Mouse (Mus musculus) ovary, postnatal 36 days (tissue): ENCODE measurements around the gene Vmn1r54.
"Not testable (repeated sequence)": the region's sequence is repeated elsewhere in the genome, so short reads cannot be mapped to it uniquely, and the experiment has no call there.

Source experiments
- DNase-seq: peaks from one replicate; pipeline ENCODE4 v3.0.0; 2022; ENCODE audit warnings: low spot score, mixed read lengths

The Vmn1r54 gene

GRCm38 (mm10) chr6:90246000-90246399 lies at the start of gene Vmn1r54:
Gene Vmn1r54, plus strand, starts transcription at chr6:90246300.
- DNase-seq, result no peak

DNA sequence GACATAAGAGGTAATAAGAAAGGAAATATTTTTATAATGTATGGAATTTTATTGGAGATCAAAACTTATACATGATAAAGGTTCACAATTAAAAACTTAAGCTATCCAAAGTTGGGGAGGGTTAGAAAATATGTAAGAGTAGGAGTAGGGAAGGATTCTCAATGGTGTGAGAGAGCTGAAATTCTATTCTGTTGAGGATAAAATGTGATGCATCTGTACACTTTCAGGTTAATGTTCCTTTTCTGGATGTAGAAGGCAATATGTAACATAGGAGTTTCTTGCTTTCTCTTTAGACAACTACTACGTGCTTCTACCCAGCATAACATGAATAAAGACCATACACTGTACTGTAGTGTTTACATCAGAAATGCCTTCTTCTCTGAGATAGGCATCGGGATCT lies 43.6 kb upstream of the Vmn1r54 start, which contains the start of gene V1ra8:
TSS of gene V1ra8 (plus strand) at position 301 of the 400 bp plus-strand sequence.
- not testable (repeated sequence) for DNase-seq

DNA sequence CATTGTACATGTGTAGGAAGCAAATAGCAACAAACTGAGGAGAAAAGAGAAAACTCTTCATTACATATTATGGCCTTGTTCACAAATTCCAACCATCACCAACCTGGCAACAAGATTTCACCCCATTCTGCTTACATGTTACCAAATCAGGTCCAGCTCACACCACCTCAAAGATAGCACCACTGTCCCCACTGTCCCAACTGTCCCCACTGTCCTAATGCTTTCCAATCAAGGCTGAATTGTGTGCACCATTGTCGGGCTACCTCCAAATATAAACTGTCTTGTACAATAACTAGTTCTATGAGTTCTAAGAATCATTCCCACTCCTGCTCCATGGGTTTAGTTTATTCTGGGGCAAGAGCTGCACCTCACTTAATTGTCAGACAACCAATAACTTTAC lies 21.8 kb upstream of the Vmn1r54 start, which contains the start of gene Vmn1r53:
TSS of gene Vmn1r53 (minus strand) at position 101 of the 400 bp plus-strand sequence.
- no peak for DNase-seq

DNA sequence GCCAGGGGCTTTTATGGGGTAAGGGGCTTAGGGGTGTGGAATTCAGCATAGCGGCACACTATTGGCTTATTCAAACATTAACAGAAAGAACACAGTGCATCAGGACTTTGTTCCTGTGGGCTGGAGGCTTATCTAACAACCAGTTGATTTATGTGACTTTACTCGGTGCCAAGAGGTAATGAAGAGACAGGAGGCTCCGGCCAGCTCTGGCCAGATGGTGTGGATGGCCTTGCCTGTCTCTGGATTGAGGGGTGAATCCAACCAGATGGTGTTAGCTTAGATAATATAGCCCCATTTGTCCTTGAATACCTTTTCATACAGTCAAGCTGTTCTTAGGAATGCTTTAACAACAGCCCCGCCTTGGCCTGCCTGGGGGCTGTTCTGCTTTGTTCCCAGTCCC lies 14.0 kb upstream of the Vmn1r54 start:
- DNase-seq, result not testable (repeated sequence)

- DNase-seq, result no peak
Observed at GRCm38 (mm10) chr6:90232681-90233080, 13.4 kb upstream of the Vmn1r54 start.

- DNase-seq, result no peak
Observed at GRCm38 (mm10) chr6:90244019-90244418, 2.1 kb upstream of the Vmn1r54 start.

- DNase-seq, result no peak
Observed at GRCm38 (mm10) chr6:90288265-90288664, 42.2 kb downstream of the Vmn1r54 start.

GRCm38 (mm10) chr6:90300919-90301318 lies 54.8 kb downstream of the Vmn1r54 start, which contains the start of gene BC048671:
Gene BC048671, plus strand, starts transcription at chr6:90301219.
- DNase-seq, result no peak

- DNase-seq, result no peak
Observed at GRCm38 (mm10) chr6:90306315-90306975, 60.3 kb downstream of the Vmn1r54 start.

GRCm38 (mm10) chr6:90308839-90309778 lies 63.0 kb downstream of the Vmn1r54 start:
- DNase-seq, result no peak

DNA sequence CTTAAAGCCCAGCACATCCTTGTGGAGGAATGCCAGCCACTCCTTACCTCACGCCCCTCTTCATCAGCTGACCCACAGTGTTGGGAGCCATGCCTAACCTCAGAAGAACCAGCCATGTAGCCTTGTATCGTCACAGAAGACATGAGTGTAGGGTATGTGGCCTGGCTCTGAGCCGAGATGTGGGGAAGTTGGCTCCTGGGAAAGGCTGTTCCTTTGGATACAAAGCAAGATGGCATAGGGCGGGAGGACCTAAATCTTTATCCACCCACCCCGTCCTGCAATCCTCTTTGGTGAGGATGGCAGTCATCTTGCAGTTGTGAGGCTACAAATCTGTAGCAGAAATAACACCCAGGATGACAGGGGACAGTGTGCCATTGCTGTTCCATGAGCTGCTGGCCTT lies 69.9 kb downstream of the Vmn1r54 start:
- DNase-seq, result no peak

GRCm38 (mm10) chr6:90317510-90318258 lies 71.6 kb downstream of the Vmn1r54 start:
- no peak for DNase-seq

DNA sequence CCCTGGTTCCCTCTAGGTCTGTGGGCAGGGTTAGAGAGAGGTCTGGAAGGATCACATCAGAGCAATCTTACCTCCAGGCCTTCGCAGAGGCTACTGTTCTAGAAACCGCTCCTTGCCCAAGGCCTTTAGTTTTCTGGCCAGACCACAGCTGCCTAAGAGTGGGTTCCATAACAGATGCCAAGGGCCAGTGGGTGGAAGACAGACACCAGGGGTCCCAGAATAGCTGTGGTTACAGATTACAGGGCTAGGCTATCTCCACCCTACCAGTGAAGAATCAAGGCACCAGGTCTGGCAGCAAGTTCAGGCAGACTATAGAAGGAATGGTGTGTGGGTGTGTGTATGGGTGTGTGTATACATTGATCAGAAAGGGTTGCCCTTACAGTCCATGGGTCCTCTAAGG lies 72.9 kb downstream of the Vmn1r54 start:
- no peak for DNase-seq

DNA sequence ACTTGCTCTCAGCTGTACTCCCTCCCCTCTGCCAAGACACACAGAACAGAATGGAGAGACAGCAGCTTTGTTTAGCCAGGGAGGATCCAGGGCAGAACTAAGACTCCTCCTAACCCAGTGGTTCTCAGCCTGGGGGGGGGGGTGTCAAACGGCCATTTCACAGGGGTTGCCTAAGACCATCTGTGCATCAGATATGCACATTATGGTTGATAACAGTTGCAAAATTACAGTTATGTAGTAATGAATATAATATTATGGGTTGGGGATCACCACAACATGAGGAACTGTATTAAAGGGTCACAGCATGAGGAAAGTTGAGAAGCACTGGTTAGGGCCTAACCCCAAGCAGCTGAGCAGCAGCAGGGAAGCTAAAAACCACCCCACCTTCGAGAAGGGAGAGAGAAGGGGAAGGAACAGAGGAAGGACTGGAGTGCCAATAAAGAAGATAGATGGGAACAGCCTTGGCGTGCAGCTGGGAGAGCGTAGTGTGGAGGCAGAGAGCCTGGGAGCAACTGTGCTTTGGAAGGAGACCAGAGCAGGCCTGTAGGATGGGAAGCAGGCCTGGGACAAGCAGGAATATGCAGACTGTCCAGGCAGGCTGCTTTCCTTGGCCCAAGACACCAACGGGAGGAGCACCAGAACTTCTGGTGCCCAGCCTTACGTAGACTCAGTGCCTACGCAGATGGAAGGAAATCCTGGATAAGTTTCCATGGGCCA lies 73.5 kb downstream of the Vmn1r54 start:
- peak; percentile 10 for DNase-seq

DNA sequence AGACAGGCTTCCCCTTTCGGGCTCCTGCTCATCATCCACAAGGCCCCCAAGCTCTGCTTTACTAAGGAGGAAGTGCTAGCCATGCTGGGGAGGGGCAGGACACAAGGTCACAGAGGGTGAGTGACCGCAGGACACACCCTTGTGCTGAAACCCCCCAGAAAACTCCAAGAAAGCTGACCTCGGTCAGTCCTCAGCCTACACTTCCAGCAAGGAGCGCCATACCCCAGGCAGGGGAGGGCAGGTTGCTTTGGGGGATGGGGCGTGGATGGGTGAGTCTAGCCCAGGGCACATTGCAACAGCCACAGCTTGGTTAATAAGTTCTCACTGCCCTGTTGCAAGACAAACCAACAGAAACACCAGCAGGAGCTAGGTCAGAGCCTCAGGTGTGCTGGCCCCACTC lies 74.3 kb downstream of the Vmn1r54 start:
- no peak for DNase-seq
